Mouse (Mus musculus) thymus, postnatal 0 days (tissue): ENCODE results near the gene Stmn1. TPM values are rescaled to one million over a fixed set of nuclear protein-coding genes. Genes with fewer than 3 reads are reported as not detected.

Source experiments
- DNase-seq: peaks from one replicate; pipeline ENCODE4 v3.0.0-alpha.2; 2015; ENCODE audit warnings: low spot score
- polyA plus RNA-seq: library from polyadenylated mRNA; unstranded; fragments of >200 nt; fragmentation: Nextera tagmentation; extraction: Ambion mirVana; gene quantifications from 2 replicates; pipeline ENCODE4 v1.2.1, GENCODE M21; 2015

Gene Stmn1
- 1,989 and 2,008 TPM in 2 replicates for polyA plus RNA-seq

DNA sequence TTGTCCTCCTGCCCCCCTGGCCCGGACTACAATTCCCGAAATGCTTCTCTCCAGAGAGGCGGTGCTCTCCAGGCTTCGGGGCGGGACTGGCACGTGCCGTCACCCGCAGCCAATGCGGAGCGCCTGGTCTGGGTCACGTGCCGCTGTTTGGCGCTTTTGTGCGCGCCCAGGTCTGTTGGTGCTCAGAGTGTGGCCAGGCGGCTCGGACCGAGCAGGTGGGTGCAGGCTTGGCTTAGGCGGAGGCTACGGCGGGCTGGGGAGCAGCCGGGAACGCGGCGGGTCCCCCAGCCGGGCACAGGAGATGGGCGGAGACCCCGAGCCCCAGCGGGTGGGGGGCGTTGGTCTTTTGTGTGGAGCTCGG is at the start of gene Stmn1:
Stmn1 (plus strand) TSS at position 106 of the 361 bp plus-strand sequence.
- peak; percentile 94 for DNase-seq

DNA sequence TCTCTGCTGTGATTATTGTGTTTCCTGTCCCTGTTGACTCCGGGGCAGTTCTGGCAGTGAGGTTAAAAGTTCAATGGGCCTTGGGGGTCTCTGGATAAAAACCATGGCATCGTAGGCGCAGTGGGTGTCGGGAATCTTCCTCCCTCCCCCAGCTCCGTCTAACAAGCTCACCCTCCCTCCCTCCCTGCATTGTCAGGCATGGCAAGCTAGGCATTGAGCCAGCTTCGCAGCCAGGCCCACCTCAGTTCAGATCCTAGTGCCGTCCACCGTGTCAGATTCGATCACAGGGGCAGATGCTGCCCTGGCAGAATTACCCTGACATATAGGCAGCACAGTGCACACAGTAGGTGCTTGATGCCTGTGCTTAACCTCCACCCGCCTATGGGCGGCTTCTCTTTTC is 46.1 kb upstream of the Stmn1 start:
- no peak for DNase-seq

DNA sequence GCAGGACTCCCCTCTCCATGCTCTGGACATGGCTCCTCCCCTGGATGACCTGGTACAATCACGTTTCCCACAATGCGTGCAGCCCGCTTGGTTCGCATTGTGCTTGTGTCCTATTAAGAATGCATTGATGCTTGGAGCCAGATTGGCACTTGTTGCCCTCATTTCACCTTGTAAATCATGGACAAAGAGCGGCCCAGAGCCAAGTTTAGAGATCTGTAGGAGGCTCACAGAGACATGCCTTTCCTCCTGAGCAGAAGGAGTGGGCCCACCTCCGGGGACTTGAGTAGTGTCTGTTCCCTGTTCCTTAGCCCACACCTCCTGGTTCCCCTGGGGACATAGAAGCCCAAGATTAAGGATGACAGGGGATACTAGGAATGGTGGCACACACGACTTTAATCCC is 44.2 kb upstream of the Stmn1 start:
- DNase-seq, result no peak

DNA sequence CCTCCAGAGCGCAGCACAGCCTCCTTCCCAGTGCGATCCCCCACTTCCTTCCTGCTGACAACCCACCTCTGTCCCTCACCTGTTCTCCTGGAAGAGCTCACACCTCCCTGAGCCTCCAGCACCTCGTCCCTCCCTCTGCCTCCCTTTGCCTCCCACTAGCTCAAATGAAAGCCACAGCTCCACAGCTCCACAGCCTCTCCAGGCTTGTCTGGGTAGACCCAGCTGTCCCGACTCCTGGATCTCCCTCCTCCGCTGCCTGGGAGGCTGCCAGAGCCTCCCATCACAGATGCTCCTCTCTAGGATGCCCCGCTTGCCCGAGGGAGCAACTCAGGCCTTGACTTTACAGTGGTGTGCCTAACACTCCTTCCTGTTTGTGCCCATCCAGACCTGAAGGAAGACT is 43.0 kb upstream of the Stmn1 start:
- no peak for DNase-seq

DNA sequence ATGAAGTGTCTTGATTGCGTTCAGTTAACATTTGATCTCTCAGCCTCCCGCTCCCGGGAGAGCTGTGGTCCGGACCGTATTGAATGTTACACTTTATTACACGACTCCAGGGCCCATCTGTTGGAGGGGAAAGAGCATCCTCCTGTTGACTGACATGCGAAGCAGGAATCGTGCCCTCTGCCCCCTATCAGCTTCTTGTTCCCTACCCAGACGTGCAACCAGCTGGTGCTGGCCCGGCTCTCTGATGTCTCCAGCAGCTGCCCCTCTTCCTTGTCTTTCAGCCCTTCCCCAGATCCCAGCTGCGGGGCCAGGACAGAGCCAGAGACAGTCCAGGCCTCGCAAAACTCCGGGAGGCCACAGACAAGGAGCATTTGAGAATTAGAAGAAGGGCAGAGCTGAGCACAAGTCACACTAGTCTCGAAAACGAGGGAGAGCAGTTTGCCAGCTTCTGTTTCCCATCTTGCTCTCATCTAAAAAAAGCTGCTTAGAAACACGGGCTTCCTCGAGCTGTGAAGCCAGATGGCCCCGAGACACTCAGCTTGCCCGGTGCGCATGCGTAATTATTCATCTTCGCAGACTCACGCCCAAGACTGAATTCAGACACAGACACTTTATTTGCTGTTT is 37.6 kb upstream of the Stmn1 start:
- DNase-seq, result no peak

DNA sequence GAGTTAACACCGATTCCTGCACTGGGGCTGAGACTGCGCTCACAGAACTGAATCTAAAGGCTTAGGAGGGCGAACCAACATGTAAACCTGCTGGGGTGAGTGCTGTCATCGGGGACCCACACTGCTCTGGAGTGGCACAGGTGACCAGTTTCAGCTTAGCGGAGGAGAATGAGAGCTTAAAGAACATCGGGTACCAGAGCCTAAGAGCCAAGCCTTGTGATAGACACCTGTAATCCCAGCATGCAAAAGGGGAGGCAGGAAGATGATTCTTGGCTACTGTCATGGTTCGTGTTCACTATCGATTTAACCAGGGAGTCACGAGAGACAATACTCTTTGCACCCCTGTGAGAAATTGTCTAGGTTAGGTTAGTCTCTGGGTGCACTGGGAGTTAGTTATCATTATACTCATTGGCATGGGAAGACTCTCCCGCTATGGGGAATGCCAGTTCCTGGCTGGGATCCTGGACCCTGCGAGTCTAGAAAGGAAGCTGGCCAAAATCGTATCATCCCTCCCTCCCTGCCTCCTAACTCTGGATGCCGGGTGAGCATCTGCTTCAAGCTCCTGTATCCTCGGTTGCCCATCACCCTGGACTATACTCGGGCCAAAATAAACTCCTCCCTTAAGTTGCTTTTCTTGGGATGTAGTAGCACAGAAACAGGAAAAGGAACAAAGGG is 35.3 kb upstream of the Stmn1 start:
- no peak for DNase-seq

DNA sequence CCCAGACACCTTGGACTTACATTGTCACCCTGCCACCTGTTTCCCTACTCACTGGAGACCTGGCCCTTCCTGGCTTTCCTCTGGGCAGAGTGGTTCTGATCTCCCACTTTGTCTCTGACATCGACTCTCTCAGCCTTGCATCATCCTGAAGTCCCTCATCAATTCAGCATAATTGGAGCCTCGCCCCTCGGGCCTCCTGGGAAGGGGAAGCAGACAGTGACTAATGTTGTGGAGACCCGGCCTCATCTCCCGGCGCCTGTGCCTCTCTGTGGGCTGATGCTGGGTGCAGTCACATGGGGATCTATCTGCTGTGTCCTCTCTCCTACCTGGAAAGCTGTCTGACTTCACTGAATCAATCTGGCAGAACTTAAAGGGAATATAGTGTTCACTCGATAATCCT is 31.9 kb upstream of the Stmn1 start:
- DNase-seq, result no peak

DNA sequence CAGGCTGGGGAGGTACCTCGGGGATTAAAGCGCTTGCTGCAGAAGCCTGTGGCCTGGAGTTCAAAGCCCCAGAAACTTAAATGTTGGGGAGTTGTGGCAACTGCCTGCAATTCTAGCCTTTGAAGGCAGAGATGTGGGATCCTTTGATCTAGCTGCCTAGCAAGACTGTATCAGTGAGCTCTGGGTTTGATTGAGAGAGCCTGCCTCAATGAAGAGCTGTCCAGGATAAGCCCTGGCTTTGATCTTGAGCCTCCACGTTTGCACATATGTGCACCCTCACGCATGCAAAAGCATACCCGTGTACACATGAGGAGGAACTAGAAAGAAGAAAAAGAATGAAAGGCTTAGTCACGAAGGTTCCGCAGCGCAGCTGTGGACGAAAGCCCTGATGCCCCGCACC is 31.5 kb upstream of the Stmn1 start:
- peak; percentile 66 for DNase-seq

DNA sequence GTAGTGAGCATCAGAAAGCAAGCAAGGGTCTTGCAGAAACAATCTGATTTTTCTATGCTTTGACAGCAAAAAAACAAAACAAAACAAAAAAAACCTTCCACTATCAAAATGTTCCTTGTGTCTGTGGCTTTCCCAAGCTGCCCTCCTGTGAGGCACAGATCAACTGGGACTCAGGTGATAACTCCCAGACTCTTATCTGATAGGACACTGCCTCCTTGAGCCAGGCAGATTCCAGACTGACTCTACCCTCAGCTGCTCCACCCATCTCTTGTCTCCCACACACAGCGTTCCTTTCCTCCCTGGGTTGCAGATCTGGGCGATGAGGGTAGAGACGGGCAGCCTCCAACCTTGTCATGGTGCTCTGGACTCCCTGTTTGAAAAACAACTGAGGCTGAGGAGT is 29.0 kb upstream of the Stmn1 start:
- no peak for DNase-seq

DNA sequence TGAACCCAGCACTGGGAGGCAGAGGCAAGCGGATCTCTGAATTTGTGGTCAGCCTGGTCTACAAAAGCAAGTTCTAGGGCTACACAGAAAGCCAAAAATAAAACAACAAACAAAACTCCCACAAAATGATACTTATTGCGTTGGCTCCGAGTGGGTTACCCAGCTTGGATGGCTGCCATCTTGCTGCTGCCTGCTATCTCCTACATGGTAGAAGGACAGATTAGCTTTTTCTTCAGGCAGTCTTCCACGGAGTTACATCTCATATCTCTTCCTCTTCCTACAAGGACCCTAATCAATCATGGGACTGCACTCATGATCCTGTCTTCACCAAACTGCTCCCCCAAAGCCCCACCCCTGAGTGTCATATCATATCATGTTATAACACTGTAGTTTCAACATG is 28.2 kb upstream of the Stmn1 start:
- no peak for DNase-seq

DNA sequence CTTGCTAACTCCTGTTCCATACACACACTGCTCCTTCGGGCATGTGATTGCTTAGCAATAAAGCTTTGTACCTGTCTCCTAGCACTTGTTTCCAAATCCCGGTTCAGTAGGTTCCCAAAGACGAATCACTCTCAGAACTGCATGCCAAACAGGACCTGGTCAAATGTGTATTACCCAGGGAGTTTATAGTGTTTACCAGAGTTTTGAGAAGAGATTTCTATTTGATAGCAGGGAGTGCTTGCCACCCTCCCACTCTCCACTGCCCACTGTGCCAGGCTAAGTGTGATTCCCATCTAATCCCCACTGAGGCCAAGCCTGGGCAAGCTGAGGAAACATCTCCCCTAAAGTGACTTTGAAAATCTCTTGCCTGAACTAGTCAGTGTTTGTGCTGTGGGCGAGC is 25.9 kb upstream of the Stmn1 start:
- DNase-seq, result no peak

DNA sequence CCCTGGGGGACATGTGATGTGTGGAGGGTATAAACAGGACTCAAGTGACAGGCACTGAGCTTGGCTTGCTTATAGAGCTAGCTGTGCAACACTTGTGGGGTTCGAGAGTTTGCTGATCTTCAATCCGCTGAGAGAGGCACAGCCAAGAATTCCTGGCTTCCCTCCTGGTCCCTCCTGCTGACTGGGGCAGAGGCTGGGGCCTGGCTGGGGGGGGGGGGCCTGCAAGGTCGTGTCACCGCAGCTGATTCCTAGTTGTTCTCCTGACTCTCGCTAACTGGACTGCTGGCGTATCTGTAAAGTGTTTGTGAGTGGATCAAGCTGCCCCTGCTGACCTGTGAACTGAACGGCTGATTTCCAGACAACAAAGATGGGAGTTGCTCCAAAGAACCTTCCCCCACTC is 24.5 kb upstream of the Stmn1 start:
- DNase-seq, result no peak

DNA sequence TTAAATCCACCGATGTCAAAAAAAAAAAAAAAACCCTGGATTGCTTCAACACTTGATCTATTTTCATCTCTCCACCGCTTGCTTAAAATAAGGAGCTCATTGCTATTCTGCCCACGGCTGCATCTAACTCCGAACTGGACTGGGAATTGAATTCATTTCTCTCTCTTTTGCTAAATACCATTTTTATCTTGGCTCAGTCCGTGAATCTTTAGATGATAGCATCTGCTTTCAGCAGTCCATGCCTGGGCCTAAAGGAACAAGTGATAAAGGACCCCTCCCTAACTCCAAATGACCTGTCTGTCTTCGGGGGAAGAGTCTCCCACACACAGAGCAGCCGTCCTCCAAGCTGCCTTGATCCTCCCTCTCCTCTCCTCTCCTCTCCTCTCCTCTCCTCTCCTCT is 23.2 kb upstream of the Stmn1 start:
- no peak for DNase-seq

DNA sequence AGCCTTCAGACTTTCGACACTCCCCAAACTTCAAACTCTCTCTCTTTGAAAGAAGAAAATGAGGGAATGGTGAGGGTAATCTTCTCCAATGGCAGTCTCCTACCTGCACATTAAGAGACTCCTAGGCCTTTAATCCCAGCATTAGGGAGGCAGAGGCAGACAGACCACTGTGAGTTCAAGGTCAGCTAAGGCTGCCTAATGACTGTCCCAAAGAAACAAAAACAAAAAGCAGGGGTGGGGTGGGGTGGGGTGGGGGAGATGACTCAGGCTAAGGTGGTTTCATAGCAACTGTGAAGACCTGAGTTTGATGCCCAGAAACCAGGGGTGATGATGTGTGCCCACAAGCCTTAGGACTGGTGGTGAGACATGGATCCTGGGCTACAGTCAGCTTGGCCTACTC is 22.6 kb upstream of the Stmn1 start:
- DNase-seq, result no peak

DNA sequence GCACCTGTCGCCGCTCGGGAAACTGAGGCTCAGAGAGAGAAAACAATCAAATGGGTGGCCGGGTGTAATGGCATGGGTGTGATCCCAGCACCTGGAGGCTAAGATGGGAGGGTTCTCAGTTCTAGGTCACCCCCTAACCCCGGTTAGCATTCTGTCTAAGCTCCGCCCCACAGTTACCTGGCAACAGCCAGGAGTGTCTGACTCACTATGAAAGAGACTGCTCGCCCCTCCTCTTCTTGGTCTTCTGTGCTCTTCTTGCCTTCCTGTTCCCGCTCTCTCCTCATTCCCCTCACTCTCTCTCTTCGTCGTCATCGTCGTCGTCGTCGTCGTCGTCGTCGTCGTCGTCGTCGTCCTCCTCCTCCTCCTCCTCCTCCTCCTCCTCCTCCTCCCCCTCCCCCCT is 20.2 kb upstream of the Stmn1 start:
- DNase-seq, result peak; percentile 47

DNA sequence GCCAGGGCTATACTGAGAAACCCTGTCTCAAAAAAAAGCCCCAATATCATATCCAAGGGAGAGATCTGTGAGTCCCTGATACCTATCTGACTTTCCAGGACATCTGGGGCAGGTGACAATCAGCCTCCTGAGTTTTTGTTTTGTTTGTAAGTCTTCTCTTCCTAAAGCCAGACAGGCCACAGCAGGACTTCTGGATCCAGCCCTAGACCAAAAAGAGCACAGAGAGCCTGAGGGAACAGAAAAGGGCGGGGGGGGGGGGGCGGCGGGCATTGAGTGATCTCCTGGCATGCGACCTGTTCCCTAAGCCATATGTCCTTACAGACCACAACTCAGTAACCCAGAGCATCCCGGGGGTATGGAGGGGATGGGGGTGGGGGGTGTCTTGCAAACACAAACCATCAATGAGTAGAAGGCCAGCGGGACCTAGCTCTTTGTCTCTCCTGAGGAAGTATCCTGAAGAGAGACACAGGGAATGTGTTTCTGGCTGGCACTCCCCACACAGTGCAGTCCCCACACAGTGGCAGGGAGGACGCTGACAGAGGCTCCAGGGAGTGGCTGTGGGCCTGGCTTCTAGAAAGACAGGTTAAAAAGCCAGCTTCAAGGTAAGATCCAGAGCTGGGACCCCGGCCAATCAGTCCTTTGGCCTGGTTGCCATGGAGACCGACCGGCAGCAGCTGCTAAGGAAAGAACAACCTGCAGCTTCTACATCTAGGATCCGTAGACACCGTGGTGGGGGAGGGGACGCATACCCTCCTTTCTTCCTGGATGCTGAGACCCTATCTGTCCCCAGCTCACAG is 18.3 kb upstream of the Stmn1 start:
- no peak for DNase-seq

DNA sequence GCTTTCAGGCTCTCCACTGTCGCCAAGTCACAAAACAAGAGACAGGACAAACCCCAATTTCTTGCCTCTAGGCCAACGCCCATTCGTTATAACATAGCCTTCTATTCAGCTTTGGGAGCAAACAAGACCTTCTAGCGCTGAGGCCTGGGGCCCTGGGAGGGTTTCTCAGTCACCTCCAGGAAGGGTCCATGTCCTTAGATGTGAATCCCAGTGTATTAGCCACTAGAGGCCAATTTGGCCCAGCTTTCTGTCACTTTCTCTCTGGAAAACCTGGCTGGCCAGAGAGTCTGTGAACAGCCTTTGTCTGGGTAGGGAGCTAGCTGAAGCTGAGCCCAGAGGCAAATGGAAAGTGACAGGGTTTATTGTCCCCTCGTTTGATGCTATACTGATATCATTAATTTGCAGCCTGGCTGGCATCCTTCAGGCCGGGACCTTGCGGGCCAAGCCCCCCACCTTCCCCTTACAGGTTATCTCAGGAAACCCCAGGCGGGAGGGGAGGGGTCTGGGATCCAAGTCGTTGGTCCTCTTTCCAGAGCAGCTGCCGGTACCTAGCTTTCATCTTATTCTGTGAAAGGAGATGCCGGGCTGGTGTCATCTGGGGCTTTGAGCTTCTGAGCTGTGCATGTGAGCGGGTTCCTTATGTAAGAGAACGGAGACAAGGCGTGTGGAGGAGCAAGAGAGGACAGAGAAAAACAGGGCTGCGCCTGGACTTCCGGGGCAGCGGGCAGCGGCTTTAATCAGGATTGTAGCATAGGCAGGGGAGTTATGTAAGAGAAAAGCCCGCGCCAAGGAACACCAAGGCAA is 17.5 kb upstream of the Stmn1 start:
- no peak for DNase-seq

DNA sequence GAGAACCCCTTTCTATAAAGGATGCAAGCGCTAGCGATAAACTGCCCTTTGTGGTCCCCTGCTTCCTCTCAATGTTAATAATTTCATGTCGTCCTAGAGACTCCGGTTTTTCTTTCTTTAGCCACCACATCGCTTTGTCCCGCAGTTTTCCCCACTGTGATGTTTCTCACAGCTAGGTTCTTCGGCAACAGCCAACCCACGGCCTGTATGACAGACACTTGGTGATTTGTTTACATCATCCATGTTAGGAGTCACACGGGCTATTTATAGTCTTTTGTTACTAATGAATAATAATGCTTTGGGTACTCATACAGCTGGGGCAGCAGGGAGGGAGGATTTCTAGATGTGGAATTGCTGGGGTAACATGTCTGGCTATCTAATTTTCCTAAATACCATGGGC is 16.6 kb upstream of the Stmn1 start:
- DNase-seq, result no peak

DNA sequence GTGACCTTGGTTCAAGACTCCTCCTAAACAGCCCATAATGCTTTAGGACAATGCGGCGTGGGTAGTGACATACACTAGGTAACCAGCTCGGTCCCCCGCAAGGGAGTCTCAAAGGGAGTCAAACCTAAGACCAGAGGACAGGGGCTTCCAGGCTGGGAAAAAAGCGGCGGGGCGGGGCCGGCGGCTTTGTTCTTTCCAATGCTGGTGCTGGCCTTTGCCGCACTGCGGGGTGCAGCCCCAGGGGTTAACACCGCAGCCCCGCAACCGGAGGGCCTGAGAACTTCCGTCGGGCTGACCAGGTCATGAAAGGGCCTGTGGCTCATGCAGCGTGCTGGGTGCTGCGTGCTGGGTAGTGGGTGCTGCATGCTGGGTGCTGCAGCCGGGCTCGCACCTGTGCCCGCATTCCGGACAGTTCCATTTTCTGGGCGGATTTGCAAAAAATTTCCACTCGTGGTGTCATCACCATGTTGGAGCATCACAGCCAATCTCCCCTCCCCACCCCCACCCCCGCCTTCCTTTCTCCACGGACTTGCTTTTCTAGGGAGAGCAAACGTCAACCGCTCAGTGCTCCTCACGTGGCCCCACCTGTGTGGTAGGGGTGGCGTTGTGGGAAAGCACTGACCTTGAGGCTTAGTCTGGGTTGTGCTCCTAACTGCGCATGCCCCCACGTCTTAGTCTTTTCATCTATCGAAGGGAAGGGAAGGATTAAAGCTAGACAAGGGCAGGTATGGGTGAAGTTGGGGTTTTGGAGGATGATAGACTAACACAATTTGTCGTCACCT is 14.3 kb upstream of the Stmn1 start:
- no peak for DNase-seq

DNA sequence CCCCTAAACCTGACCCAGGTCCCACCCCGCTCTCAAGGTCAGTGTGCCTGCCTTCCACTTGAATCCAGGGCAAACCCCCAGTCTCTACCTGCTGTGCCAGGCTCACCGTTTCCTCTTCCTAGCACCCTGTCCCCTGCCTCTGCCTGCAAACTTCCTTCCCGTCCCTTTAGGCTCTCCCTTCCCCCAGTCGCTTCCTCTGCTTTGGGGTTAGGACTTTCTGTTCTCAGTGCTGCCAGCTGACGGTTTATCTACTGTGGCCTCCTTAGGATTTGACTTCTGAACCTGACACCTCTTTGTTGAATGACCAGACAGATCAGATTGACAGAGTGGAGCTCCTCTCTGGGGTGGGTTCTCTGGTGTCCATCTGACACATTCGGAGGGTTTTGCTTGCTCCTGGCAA is 12.8 kb upstream of the Stmn1 start:
- peak; percentile 48 for DNase-seq
